In genomic region chr4:138216891-138217392, GRCm38 (mm10) we compare ENCODE assay signal across 8 mouse cellular contexts. TPM values are rescaled to one million over a fixed set of nuclear protein-coding genes. Genes with fewer than 3 reads are reported as not detected.
DNase-seq lines count a peak whose midpoint lies in the region; ATAC-seq and TF ChIP-seq lines count a peak whose summit lies in the region.

No protein-coding gene starts in this region.

- no peaks in the 10 kb centered on the region for H3K27me3 ChIP-seq in E14TG2a.4 (ENCODE audit: insufficient read depth, low read length)
- H3K27me3 ChIP-seq in forebrain, embryonic 12.5 days, result no peaks in the 10 kb centered on the region
- H3K27me3 ChIP-seq in heart, postnatal 0 days (ENCODE audit: control insufficient read depth, insufficient read depth, low read length), result no peaks in the 10 kb centered on the region
- no peaks in the 10 kb centered on the region for H3K27me3 ChIP-seq in liver, embryonic 16.5 days (ENCODE audit: control insufficient read depth, insufficient read depth, low read depth, low read length)
- no peaks in the 10 kb centered on the region for H3K27me3 ChIP-seq in neural tube, embryonic 13.5 days
- H3K27me3 ChIP-seq in testis, adult 2 months (ENCODE audit: control insufficient read depth, insufficient read depth, low read length), result no peaks in the 10 kb centered on the region

- peak overlapping the region; percentile 100 for H3K27ac ChIP-seq in forebrain, embryonic 12.5 days
- H3K27ac ChIP-seq in heart, postnatal 0 days (ENCODE audit: low read depth), result peak overlapping the region; percentile 100
- H3K27ac ChIP-seq in liver, embryonic 16.5 days (ENCODE audit: low read length), result peak overlapping the region; percentile 98
- H3K27ac ChIP-seq in neural tube, embryonic 13.5 days (replicated peaks), result peak overlapping the region; percentile 100
- H3K27ac ChIP-seq in testis, adult 2 months (ENCODE audit: control insufficient read depth, insufficient read depth, low read depth, low read length), result peak overlapping the region; percentile 97

- no peaks in the 10 kb centered on the region for H3K9me3 ChIP-seq in E14TG2a.4 (ENCODE audit: low read length)
- H3K9me3 ChIP-seq in forebrain, embryonic 12.5 days, result no peaks in the 10 kb centered on the region
- no peaks in the 10 kb centered on the region for H3K9me3 ChIP-seq in heart, postnatal 0 days (replicated peaks; ENCODE audit: control insufficient read depth, low read length)
- no peaks in the 10 kb centered on the region for H3K9me3 ChIP-seq in liver, embryonic 16.5 days (replicated peaks; ENCODE audit: control insufficient read depth, low read length)
- H3K9me3 ChIP-seq in neural tube, embryonic 13.5 days, result no peaks in the 10 kb centered on the region

- TF ChIP-seq EP300 in heart, postnatal 0 days (IDR thresholded peaks at IDR 0.05; ENCODE audit: low read depth), result no peak

- peak overlapping the region; percentile 65 for H3K4me2 ChIP-seq in forebrain, embryonic 12.5 days
- H3K4me2 ChIP-seq in heart, postnatal 0 days (ENCODE audit: low read depth, low read length), result peak overlapping the region; percentile 83
- peak overlapping the region; percentile 91 for H3K4me2 ChIP-seq in liver, embryonic 16.5 days (ENCODE audit: low read depth, low read length)
- peak overlapping the region; percentile 88 for H3K4me2 ChIP-seq in neural tube, embryonic 13.5 days

- under 1% methylated on average over 46 of the region's 68 CpGs for WGBS in forebrain, embryonic 12.5 days
- under 1% methylated on average over 47 of the region's 68 CpGs for WGBS in heart, postnatal 0 days
- WGBS in liver, embryonic 16.5 days (ENCODE audit: insufficient replicate concordance), result under 1% methylated on average over 53 of the region's 68 CpGs
- under 1% methylated on average over 64 of the region's 68 CpGs for WGBS in neural tube, embryonic 13.5 days

- peak overlapping the region; percentile 96 for H3K4me3 ChIP-seq in E14TG2a.4 (replicated peaks; ENCODE audit: low read length)
- H3K4me3 ChIP-seq in forebrain, embryonic 12.5 days (replicated peaks), result peak overlapping the region; percentile 96
- peak overlapping the region; percentile 85 for H3K4me3 ChIP-seq in heart, postnatal 0 days (ENCODE audit: low read depth, low read length)
- peak overlapping the region; percentile 99 for H3K4me3 ChIP-seq in liver, embryonic 16.5 days (ENCODE audit: low read depth, low read length)
- H3K4me3 ChIP-seq in neural tube, embryonic 13.5 days, result peak overlapping the region; percentile 99
- H3K4me3 ChIP-seq in testis, adult 2 months (ENCODE audit: control insufficient read depth, low read depth, low read length), result peak overlapping the region; percentile 90

- H3K36me3 ChIP-seq in E14TG2a.4 (ENCODE audit: insufficient read depth, low read length), result peaks cover 17% of the 10 kb centered on the region
- H3K36me3 ChIP-seq in forebrain, embryonic 12.5 days (replicated peaks), result peaks cover under 1% of the 10 kb centered on the region; the same call in 1 of the 2 replicates
- H3K36me3 ChIP-seq in heart, postnatal 0 days (replicated peaks; ENCODE audit: control insufficient read depth, insufficient read depth, low read length), result peaks cover 6% of the 10 kb centered on the region
- H3K36me3 ChIP-seq in liver, embryonic 16.5 days (ENCODE audit: control insufficient read depth, insufficient read depth), result peaks cover 4% of the 10 kb centered on the region; the same call in 1 of the 2 replicates
- H3K36me3 ChIP-seq in neural tube, embryonic 13.5 days, result peaks cover 6% of the 10 kb centered on the region
- no peaks in the 10 kb centered on the region for H3K36me3 ChIP-seq in testis, adult 2 months (ENCODE audit: control insufficient read depth, insufficient read depth, low read length)

- peak; percentile 95 for ATAC-seq in forebrain, embryonic 12.5 days (ENCODE audit: low FRiP score)
- ATAC-seq in heart, postnatal 0 days (ENCODE audit: insufficient read depth, low read depth), result peak; percentile 96
- ATAC-seq in liver, embryonic 16.5 days (ENCODE audit: low read depth), result peak; percentile 96
- ATAC-seq in neural tube, embryonic 13.5 days (ENCODE audit: low read depth), result peak; percentile 96

- peak; percentile 97 for DNase-seq in c-Kit-positive CD71-positive TER-119-positive erythroid progenitor cells, embryonic 14.5 days (ENCODE audit: low spot score)
- peak; percentile 98 for DNase-seq in heart, postnatal 0 days (ENCODE audit: low spot score)
- DNase-seq in kidney, postnatal 4 days, result peak; percentile 98 to 99

- H3K4me1 ChIP-seq in E14TG2a.4 (replicated peaks; ENCODE audit: low read depth, low read length), result peaks cover 52% of the 10 kb centered on the region
- peaks cover 39% of the 10 kb centered on the region for H3K4me1 ChIP-seq in forebrain, embryonic 12.5 days
- H3K4me1 ChIP-seq in heart, postnatal 0 days (ENCODE audit: control insufficient read depth, insufficient read depth), result peaks cover 15% of the 10 kb centered on the region
- peaks cover 42% of the 10 kb centered on the region for H3K4me1 ChIP-seq in liver, embryonic 16.5 days (ENCODE audit: control insufficient read depth, low read depth, low read length)
- peaks cover 48% of the 10 kb centered on the region for H3K4me1 ChIP-seq in neural tube, embryonic 13.5 days (replicated peaks)
- peaks cover 12% of the 10 kb centered on the region for H3K4me1 ChIP-seq in testis, adult 2 months (ENCODE audit: control insufficient read depth, insufficient read depth, low read length)

- peak; percentile 59; the same call in 1 of the 2 replicates for TF ChIP-seq POLR2A in testis, adult 2 months (IDR thresholded peaks at IDR 0.05; ENCODE audit: control insufficient read depth, low read depth, low read length)

- H3K9ac ChIP-seq in forebrain, embryonic 12.5 days, result peak overlapping the region; percentile 97
- H3K9ac ChIP-seq in heart, postnatal 0 days (replicated peaks; ENCODE audit: low read depth, low read length), result peak overlapping the region; percentile 95
- peak overlapping the region; percentile 99 for H3K9ac ChIP-seq in liver, embryonic 16.5 days (ENCODE audit: low read depth, low read length)
- peak overlapping the region; percentile 99 for H3K9ac ChIP-seq in neural tube, embryonic 13.5 days

- no peak for TF ChIP-seq CTCF in E14TG2a.4 (conservative IDR thresholded peaks at IDR 0.05; ENCODE audit: low read length)
- no peak for TF ChIP-seq CTCF in heart, postnatal 0 days (IDR thresholded peaks at IDR 0.05; ENCODE audit: low read depth)
- TF ChIP-seq CTCF in testis, adult 2 months (IDR thresholded peaks at IDR 0.05; ENCODE audit: control insufficient read depth, insufficient read depth, insufficient replicate concordance, low read depth, low read length), result no peak

RNA-seq across cellular contexts. Expression of gene Hp1bp3, which starts 0.8 kb away (rescaled TPM):
- 214 and 229 TPM in 2 replicates for polyA plus RNA-seq in forebrain, embryonic 12.5 days (2016; fragmentation: Nextera tagmentation; extraction: Ambion mirVana)
- 62.4 and 97.0 TPM in 2 replicates for total RNA-seq in heart, postnatal 0 days (2014; rRNA removed; ENCODE audit: low replicate concordance)
- 78.1 and 80.9 TPM in 2 replicates for polyA plus RNA-seq in heart, postnatal 0 days (2015; fragmentation: Nextera tagmentation; extraction: Ambion mirVana)
- polyA plus RNA-seq in liver, embryonic 16.5 days (2015; fragmentation: Nextera tagmentation; extraction: Ambion mirVana), result 38.3 and 40.1 TPM in 2 replicates
- 172 and 212 TPM in 2 replicates for polyA plus RNA-seq in neural tube, embryonic 13.5 days (2015; fragmentation: Nextera tagmentation; extraction: Ambion mirVana)
- polyA plus RNA-seq in testis, adult 2 months (2012; rRNA removed), result 14.7 and 17.1 TPM in 2 replicates

RNA-seq across cellular contexts. Expression of gene Sh2d5, which starts 33.3 kb away (rescaled TPM):
- 1.3 and 1.6 TPM in 2 replicates for polyA plus RNA-seq in forebrain, embryonic 12.5 days (2016; fragmentation: Nextera tagmentation; extraction: Ambion mirVana)
- total RNA-seq in heart, postnatal 0 days (2014; rRNA removed; ENCODE audit: low replicate concordance), result 1.4 TPM in 1 of 2 replicates, not detected in the other
- polyA plus RNA-seq in heart, postnatal 0 days (2015; fragmentation: Nextera tagmentation; extraction: Ambion mirVana), result 0.07 and 0.18 TPM in 2 replicates
- 0.72 and 0.78 TPM in 2 replicates for polyA plus RNA-seq in liver, embryonic 16.5 days (2015; fragmentation: Nextera tagmentation; extraction: Ambion mirVana)
- polyA plus RNA-seq in neural tube, embryonic 13.5 days (2015; fragmentation: Nextera tagmentation; extraction: Ambion mirVana), result 9.4 TPM in 2 replicates
- 1.1 TPM in 2 replicates for polyA plus RNA-seq in testis, adult 2 months (2012; rRNA removed)

RNA-seq across cellular contexts. Expression of gene Kif17, which starts 33.3 kb away (rescaled TPM):
- polyA plus RNA-seq in forebrain, embryonic 12.5 days (2016; fragmentation: Nextera tagmentation; extraction: Ambion mirVana), result 0.40 and 0.45 TPM in 2 replicates
- 0.08 and 0.11 TPM in 2 replicates for total RNA-seq in heart, postnatal 0 days (2014; rRNA removed; ENCODE audit: low replicate concordance)
- polyA plus RNA-seq in heart, postnatal 0 days (2015; fragmentation: Nextera tagmentation; extraction: Ambion mirVana), result 0.11 and 0.14 TPM in 2 replicates
- polyA plus RNA-seq in liver, embryonic 16.5 days (2015; fragmentation: Nextera tagmentation; extraction: Ambion mirVana), result 0.33 and 0.35 TPM in 2 replicates
- 2.1 and 2.2 TPM in 2 replicates for polyA plus RNA-seq in neural tube, embryonic 13.5 days (2015; fragmentation: Nextera tagmentation; extraction: Ambion mirVana)
- 224 and 276 TPM in 2 replicates for polyA plus RNA-seq in testis, adult 2 months (2012; rRNA removed)

Comparison
In these comparisons a context has a peak if more than half of its experiments do, and no peak if none do; other contexts are left out.
1. Peak in every context shown above with its lines: DNase-seq, ATAC-seq, H3K4me3 ChIP-seq and H3K27ac ChIP-seq.
2. RNA of gene Kif17, which starts 33.3 kb away (polyA plus RNA-seq): 224 to 276 TPM in testis, adult 2 months; 2.1 to 2.2 TPM in neural tube, embryonic 13.5 days, 0.40 to 0.45 TPM in forebrain, embryonic 12.5 days, 0.33 to 0.35 TPM in liver, embryonic 16.5 days and 0.11 to 0.14 TPM in heart, postnatal 0 days; every median in the first group is over 10 times any median in the second.